Mouse (Mus musculus): Measurements from ENCODE around the gene Zc3h12a. TPM values are rescaled to one million over a fixed set of nuclear protein-coding genes. Genes with fewer than 3 reads are reported as not detected.
A peak's percentile ranks its signal among the peaks of the same experiment; 100 is the strongest.

Zc3h12a gene
- 0.35 and 0.55 TPM in 2 replicates for polyA plus RNA-seq (2016; fragmentation: Nextera tagmentation; extraction: Ambion mirVana)

GRCm38 (mm10) chr4:125127305-125128084 is at the start of gene Zc3h12a:
Gene Zc3h12a, minus strand, starts transcription at chr4:125127840.
- Histone ChIP-seq H3K27me3 (peaks cover 11% of the 10 kb centered on the region; the same call in 1 of the 2 replicates), H3K9ac (peak within 1 kb of the TSS; percentile 36; the same call in 1 of the 2 replicates), H3K4me2 (replicated peaks) (peak within 1 kb of the TSS; percentile 98), H3K36me3 (no peaks in the 10 kb centered on the region), H3K4me3 (peak within 1 kb of the TSS; percentile 69), H3K9me3 (no peaks in the 10 kb centered on the region), H3K4me1 (peaks cover 23% of the 10 kb centered on the region), H3K27ac (no peak within 1 kb of the TSS)
- peak; percentile 73 for ATAC-seq (ENCODE audit: insufficient number of reproducible peaks, insufficient read depth, low FRiP score, low TSS enrichment)
- WGBS: 2% methylated on average over 62 of the region's 62 CpGs

- no peak overlapping the region for H3K4me2 ChIP-seq (replicated peaks)
- no peaks in the 10 kb centered on the region for H3K36me3 ChIP-seq
- ATAC-seq (ENCODE audit: insufficient number of reproducible peaks, insufficient read depth, low FRiP score, low TSS enrichment): no peak
- peaks cover 3% of the 10 kb centered on the region; the same call in 1 of the 2 replicates for H3K4me1 ChIP-seq
- 36% methylated on average over 13 of the region's 13 CpGs for WGBS
- no peaks in the 10 kb centered on the region for H3K9me3 ChIP-seq
- H3K27me3 ChIP-seq: no peaks in the 10 kb centered on the region
- H3K4me3 ChIP-seq: no peak overlapping the region
- H3K27ac ChIP-seq: no peak overlapping the region
- no peak overlapping the region for H3K9ac ChIP-seq
Measured at GRCm38 (mm10) chr4:125176639-125177165, 49.1 kb upstream of the Zc3h12a start.

GRCm38 (mm10) chr4:125176190-125176589 is 48.5 kb upstream of the Zc3h12a start:
- Histone ChIP-seq H3K27ac (no peak overlapping the region), H3K4me3 (no peak overlapping the region), H3K9ac (no peak overlapping the region), H3K4me2 (replicated peaks) (no peak overlapping the region), H3K9me3 (no peaks in the 10 kb centered on the region), H3K36me3 (no peaks in the 10 kb centered on the region), H3K27me3 (no peaks in the 10 kb centered on the region), H3K4me1 (peaks cover 3% of the 10 kb centered on the region; the same call in 1 of the 2 replicates)
- 84% methylated on average over 5 of the region's 5 CpGs for WGBS
- ATAC-seq (ENCODE audit: insufficient number of reproducible peaks, insufficient read depth, low FRiP score, low TSS enrichment): no peak

GRCm38 (mm10) chr4:125175591-125175990 is 48.0 kb upstream of the Zc3h12a start:
- WGBS: 72% methylated on average over 2 of the region's 2 CpGs
- H3K4me3 ChIP-seq: no peak overlapping the region
- H3K9ac ChIP-seq: no peak overlapping the region
- peaks cover 3% of the 10 kb centered on the region; the same call in 1 of the 2 replicates for H3K4me1 ChIP-seq
- H3K4me2 ChIP-seq (replicated peaks): no peak overlapping the region
- H3K27me3 ChIP-seq: no peaks in the 10 kb centered on the region
- H3K36me3 ChIP-seq: no peaks in the 10 kb centered on the region
- H3K27ac ChIP-seq: no peak overlapping the region
- H3K9me3 ChIP-seq: no peaks in the 10 kb centered on the region
- no peak for ATAC-seq (ENCODE audit: insufficient number of reproducible peaks, insufficient read depth, low FRiP score, low TSS enrichment)

GRCm38 (mm10) chr4:125174516-125175185 is 47.0 kb upstream of the Zc3h12a start:
- Histone ChIP-seq H3K9me3 (no peaks in the 10 kb centered on the region), H3K27me3 (no peaks in the 10 kb centered on the region), H3K4me3 (no peak overlapping the region), H3K27ac (no peak overlapping the region), H3K4me2 (replicated peaks) (no peak overlapping the region), H3K4me1 (peaks cover 3% of the 10 kb centered on the region; the same call in 1 of the 2 replicates), H3K9ac (no peak overlapping the region), H3K36me3 (no peaks in the 10 kb centered on the region)
- ATAC-seq (ENCODE audit: insufficient number of reproducible peaks, insufficient read depth, low FRiP score, low TSS enrichment): no peak
- WGBS: 64% methylated on average over 5 of the region's 5 CpGs

GRCm38 (mm10) chr4:125173150-125173549 is 45.5 kb upstream of the Zc3h12a start:
- Histone ChIP-seq H3K4me2 (replicated peaks) (no peak overlapping the region), H3K27ac (no peak overlapping the region), H3K36me3 (no peaks in the 10 kb centered on the region), H3K9me3 (no peaks in the 10 kb centered on the region), H3K27me3 (no peaks in the 10 kb centered on the region), H3K9ac (no peak overlapping the region), H3K4me1 (peaks cover 3% of the 10 kb centered on the region; the same call in 1 of the 2 replicates), H3K4me3 (no peak overlapping the region)
- 70% methylated on average over 5 of the region's 5 CpGs for WGBS
- no peak for ATAC-seq (ENCODE audit: insufficient number of reproducible peaks, insufficient read depth, low FRiP score, low TSS enrichment)

GRCm38 (mm10) chr4:125172736-125173135 is 45.1 kb upstream of the Zc3h12a start:
- peaks cover 3% of the 10 kb centered on the region; the same call in 1 of the 2 replicates for H3K4me1 ChIP-seq
- no peaks in the 10 kb centered on the region for H3K27me3 ChIP-seq
- no peaks in the 10 kb centered on the region for H3K36me3 ChIP-seq
- no peak overlapping the region for H3K27ac ChIP-seq
- no peak for ATAC-seq (ENCODE audit: insufficient number of reproducible peaks, insufficient read depth, low FRiP score, low TSS enrichment)
- H3K9me3 ChIP-seq: no peaks in the 10 kb centered on the region
- no peak overlapping the region for H3K4me2 ChIP-seq (replicated peaks)
- WGBS: 85% methylated on average over 13 of the region's 13 CpGs
- no peak overlapping the region for H3K9ac ChIP-seq
- no peak overlapping the region for H3K4me3 ChIP-seq

GRCm38 (mm10) chr4:125167723-125168122 is 40.1 kb upstream of the Zc3h12a start:
- H3K27me3 ChIP-seq: no peaks in the 10 kb centered on the region
- H3K9ac ChIP-seq: no peak overlapping the region
- no peak overlapping the region for H3K4me3 ChIP-seq
- H3K9me3 ChIP-seq: no peaks in the 10 kb centered on the region
- ATAC-seq (ENCODE audit: insufficient number of reproducible peaks, insufficient read depth, low FRiP score, low TSS enrichment): no peak
- H3K4me1 ChIP-seq: no peaks in the 10 kb centered on the region
- H3K36me3 ChIP-seq: no peaks in the 10 kb centered on the region
- no peak overlapping the region for H3K4me2 ChIP-seq (replicated peaks)
- 60% methylated on average over 1 of the region's 1 CpGs for WGBS
- H3K27ac ChIP-seq: no peak overlapping the region

- H3K4me1 ChIP-seq: no peaks in the 10 kb centered on the region
- H3K4me2 ChIP-seq (replicated peaks): no peak overlapping the region
- no peaks in the 10 kb centered on the region for H3K9me3 ChIP-seq
- H3K4me3 ChIP-seq: no peak overlapping the region
- 87% methylated on average over 6 of the region's 6 CpGs for WGBS
- no peak for ATAC-seq (ENCODE audit: insufficient number of reproducible peaks, insufficient read depth, low FRiP score, low TSS enrichment)
- no peak overlapping the region for H3K27ac ChIP-seq
- no peaks in the 10 kb centered on the region for H3K36me3 ChIP-seq
- peaks cover 8% of the 10 kb centered on the region; the same call in 1 of the 2 replicates for H3K27me3 ChIP-seq
- H3K9ac ChIP-seq: no peak overlapping the region
Measured at GRCm38 (mm10) chr4:125164861-125165260, 37.2 kb upstream of the Zc3h12a start.

GRCm38 (mm10) chr4:125162701-125163100 is 35.1 kb upstream of the Zc3h12a start:
- Histone ChIP-seq H3K27me3 (peaks cover 8% of the 10 kb centered on the region; the same call in 1 of the 2 replicates), H3K27ac (no peak overlapping the region), H3K4me3 (no peak overlapping the region), H3K36me3 (no peaks in the 10 kb centered on the region), H3K9ac (no peak overlapping the region), H3K4me1 (no peaks in the 10 kb centered on the region), H3K9me3 (no peaks in the 10 kb centered on the region), H3K4me2 (replicated peaks) (no peak overlapping the region)
- 52% methylated on average over 7 of the region's 7 CpGs for WGBS
- ATAC-seq (ENCODE audit: insufficient number of reproducible peaks, insufficient read depth, low FRiP score, low TSS enrichment): no peak

GRCm38 (mm10) chr4:125161392-125161791 is 33.8 kb upstream of the Zc3h12a start:
- no peaks in the 10 kb centered on the region for H3K9me3 ChIP-seq
- H3K27ac ChIP-seq: no peak overlapping the region
- H3K27me3 ChIP-seq: peaks cover 11% of the 10 kb centered on the region; the same call in 1 of the 2 replicates
- no peak overlapping the region for H3K4me2 ChIP-seq (replicated peaks)
- H3K4me1 ChIP-seq: no peaks in the 10 kb centered on the region
- H3K9ac ChIP-seq: no peak overlapping the region
- 58% methylated on average over 8 of the region's 8 CpGs for WGBS
- no peak for ATAC-seq (ENCODE audit: insufficient number of reproducible peaks, insufficient read depth, low FRiP score, low TSS enrichment)
- no peak overlapping the region for H3K4me3 ChIP-seq
- H3K36me3 ChIP-seq: no peaks in the 10 kb centered on the region
